Mouse (Mus musculus): ENCODE data around the gene Gna14. TPM values are rescaled to one million over a fixed set of nuclear protein-coding genes. Genes with fewer than 3 reads are reported as not detected.

Gna14 gene
- polyA plus RNA-seq, 1 experiment from 2014 or later, result 1.3 TPM

DNA sequence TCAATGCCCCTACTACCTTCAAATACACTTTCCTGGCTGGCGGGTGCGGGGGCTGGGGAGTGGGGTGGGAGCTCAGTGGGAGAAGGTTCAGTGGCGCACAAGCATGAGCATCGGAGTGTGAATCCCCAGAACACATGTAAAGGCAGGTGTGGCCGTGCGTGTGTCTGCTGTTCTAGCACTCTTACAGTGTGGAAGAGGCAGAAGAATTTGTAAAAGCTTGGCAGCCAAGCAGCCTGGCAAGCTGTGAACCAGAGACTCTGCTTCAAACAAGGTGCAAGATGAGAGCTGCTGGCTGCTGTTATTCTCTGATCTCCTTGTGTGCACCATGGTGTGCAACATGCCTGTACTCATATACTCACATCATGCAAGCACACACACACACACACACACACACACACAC is 11.1 kb downstream of the Gna14 start:
- H3K4me3 ChIP-seq (ENCODE audit: low read length), result no peak overlapping the region

DNA sequence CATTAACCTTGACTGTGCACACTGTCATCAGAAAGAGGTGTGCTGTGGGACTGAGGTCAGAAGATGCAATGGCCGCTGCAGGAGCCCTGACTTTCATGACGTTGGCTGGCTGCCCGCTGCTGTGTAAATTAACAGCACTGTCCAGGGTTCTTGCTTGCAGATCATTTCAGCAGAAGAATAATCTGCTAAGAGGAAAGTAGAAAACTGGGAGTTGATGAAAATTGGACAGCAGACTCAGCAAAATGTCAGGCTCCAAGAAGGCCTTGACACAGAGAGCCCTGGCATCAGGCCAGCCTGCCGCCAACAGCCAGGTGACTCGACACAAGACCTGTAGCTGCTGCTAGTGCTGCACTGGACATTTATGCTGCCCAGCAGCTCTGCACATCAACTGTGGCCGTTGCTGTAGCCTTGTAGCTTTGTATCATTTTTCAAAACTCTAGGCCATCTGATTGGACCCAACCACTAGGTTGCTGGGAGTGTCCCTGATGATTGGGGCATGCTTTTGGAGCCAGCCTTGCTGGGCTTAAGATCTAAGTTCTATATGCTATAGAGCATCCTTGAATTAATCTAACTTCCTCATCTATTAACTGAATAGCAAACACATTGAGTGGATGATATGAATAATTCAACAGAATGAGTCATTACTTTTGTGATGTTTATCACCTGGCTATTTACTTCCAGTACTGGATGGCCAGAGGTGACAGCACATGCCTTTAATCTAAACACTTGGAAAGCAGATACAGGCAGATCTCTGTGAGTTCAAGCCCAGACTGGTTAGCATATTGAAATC is 12.5 kb downstream of the Gna14 start:
- H3K36me3 ChIP-seq (ENCODE audit: control insufficient read depth, insufficient read depth), result no peaks in the 10 kb centered on the region
- H3K4me1 ChIP-seq (ENCODE audit: control insufficient read depth, insufficient read depth, low read length), result no peaks in the 10 kb centered on the region; the same call in 1 of the 2 replicates
- H3K4me3 ChIP-seq (ENCODE audit: low read length), result no peak overlapping the region
- no peaks in the 10 kb centered on the region for H3K9me3 ChIP-seq (replicated peaks; ENCODE audit: control insufficient read depth, low read length)
- H3K9ac ChIP-seq (ENCODE audit: low read length), result no peak overlapping the region
- no peak for ATAC-seq (replicated peaks; ENCODE audit: extremely low read depth, insufficient read depth, low FRiP score)
- H3K27me3 ChIP-seq (ENCODE audit: control insufficient read depth, insufficient read depth, low read length), result no peaks in the 10 kb centered on the region
- WGBS, result 37% methylated on average over 6 of the region's 6 CpGs
- H3K4me2 ChIP-seq (ENCODE audit: low read depth, low read length), result no peak overlapping the region
- H3K27ac ChIP-seq (ENCODE audit: low read length), result no peak overlapping the region

More for the DNA sequence above, 11.1 kb downstream of the Gna14 start:
- no peaks in the 10 kb centered on the region for H3K27me3 ChIP-seq (ENCODE audit: control insufficient read depth, insufficient read depth, low read length)
- H3K9me3 ChIP-seq (replicated peaks; ENCODE audit: control insufficient read depth, low read length), result no peaks in the 10 kb centered on the region
- H3K27ac ChIP-seq (ENCODE audit: low read length), result no peak overlapping the region
- no peaks in the 10 kb centered on the region; the same call in 1 of the 2 replicates for H3K4me1 ChIP-seq (ENCODE audit: control insufficient read depth, insufficient read depth, low read length)
- 87% methylated on average over 6 of the region's 6 CpGs for WGBS
- H3K9ac ChIP-seq (ENCODE audit: low read length), result no peak overlapping the region
- no peak overlapping the region for H3K4me2 ChIP-seq (ENCODE audit: low read depth, low read length)
- ATAC-seq (replicated peaks; ENCODE audit: extremely low read depth, insufficient read depth, low FRiP score), result no peak
- H3K36me3 ChIP-seq (ENCODE audit: control insufficient read depth, insufficient read depth), result no peaks in the 10 kb centered on the region

DNA sequence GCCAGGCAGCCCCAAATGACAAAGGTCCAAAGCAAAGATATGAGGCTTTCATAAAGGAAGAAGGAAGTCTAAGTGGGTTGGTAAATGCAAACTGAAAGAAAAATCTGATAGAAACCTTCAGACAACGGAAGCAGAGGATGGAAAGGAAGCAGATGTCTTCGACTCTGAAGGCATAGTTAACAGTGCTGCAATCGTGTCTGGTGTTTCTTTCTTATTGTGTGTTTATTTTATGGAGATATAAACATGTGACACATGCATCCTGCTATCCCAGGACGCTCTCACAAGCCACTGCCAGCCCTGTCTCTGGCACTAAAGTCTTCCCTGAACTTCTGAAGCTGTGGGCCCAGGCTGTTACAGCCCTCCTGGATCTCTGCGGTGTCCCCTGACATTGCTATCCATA is 13.2 kb downstream of the Gna14 start:
- H3K27ac ChIP-seq (ENCODE audit: low read length), result no peak overlapping the region

DNA sequence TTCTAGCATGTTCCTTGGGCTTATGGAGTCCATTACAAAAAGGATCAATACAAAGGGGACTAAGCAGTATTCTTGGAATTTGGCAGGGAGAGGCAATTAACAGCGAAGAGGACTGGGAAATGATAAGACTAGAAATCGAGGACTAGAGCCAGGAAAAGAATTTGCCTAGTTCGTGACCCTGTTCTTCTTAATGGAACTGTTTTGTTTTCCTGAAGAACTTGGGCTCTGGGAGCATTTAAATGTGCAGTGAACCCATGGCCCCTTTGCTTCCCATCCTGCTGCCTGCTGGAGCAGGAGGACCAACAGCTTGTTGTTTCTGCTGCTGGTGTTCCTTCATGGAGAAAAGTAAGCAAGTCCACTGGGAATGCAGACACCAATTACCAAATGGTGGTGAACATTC is 15.3 kb downstream of the Gna14 start:
- H3K9me3 ChIP-seq (replicated peaks; ENCODE audit: control insufficient read depth, low read length), result no peaks in the 10 kb centered on the region
- H3K4me2 ChIP-seq (ENCODE audit: low read depth, low read length), result no peak overlapping the region
- 26% methylated on average over 3 of the region's 3 CpGs for WGBS
- H3K4me1 ChIP-seq (ENCODE audit: control insufficient read depth, insufficient read depth, low read length), result no peaks in the 10 kb centered on the region; the same call in 1 of the 2 replicates
- no peak for ATAC-seq (replicated peaks; ENCODE audit: extremely low read depth, insufficient read depth, low FRiP score)
- no peak overlapping the region for H3K27ac ChIP-seq (ENCODE audit: low read length)
- no peak overlapping the region for H3K9ac ChIP-seq (ENCODE audit: low read length)
- H3K4me3 ChIP-seq (ENCODE audit: low read length), result no peak overlapping the region
- H3K36me3 ChIP-seq (ENCODE audit: control insufficient read depth, insufficient read depth), result no peaks in the 10 kb centered on the region
- no peaks in the 10 kb centered on the region for H3K27me3 ChIP-seq (ENCODE audit: control insufficient read depth, insufficient read depth, low read length)

More for the DNA sequence above, 13.2 kb downstream of the Gna14 start:
- no peak overlapping the region for H3K9ac ChIP-seq (ENCODE audit: low read length)
- WGBS, result 62% methylated on average over 5 of the region's 5 CpGs
- no peak for ATAC-seq (replicated peaks; ENCODE audit: extremely low read depth, insufficient read depth, low FRiP score)
- H3K9me3 ChIP-seq (replicated peaks; ENCODE audit: control insufficient read depth, low read length), result no peaks in the 10 kb centered on the region
- H3K36me3 ChIP-seq (ENCODE audit: control insufficient read depth, insufficient read depth), result no peaks in the 10 kb centered on the region
- no peak overlapping the region for H3K4me2 ChIP-seq (ENCODE audit: low read depth, low read length)
- no peaks in the 10 kb centered on the region; the same call in 1 of the 2 replicates for H3K4me1 ChIP-seq (ENCODE audit: control insufficient read depth, insufficient read depth, low read length)
- no peaks in the 10 kb centered on the region for H3K27me3 ChIP-seq (ENCODE audit: control insufficient read depth, insufficient read depth, low read length)
- H3K4me3 ChIP-seq (ENCODE audit: low read length), result no peak overlapping the region

DNA sequence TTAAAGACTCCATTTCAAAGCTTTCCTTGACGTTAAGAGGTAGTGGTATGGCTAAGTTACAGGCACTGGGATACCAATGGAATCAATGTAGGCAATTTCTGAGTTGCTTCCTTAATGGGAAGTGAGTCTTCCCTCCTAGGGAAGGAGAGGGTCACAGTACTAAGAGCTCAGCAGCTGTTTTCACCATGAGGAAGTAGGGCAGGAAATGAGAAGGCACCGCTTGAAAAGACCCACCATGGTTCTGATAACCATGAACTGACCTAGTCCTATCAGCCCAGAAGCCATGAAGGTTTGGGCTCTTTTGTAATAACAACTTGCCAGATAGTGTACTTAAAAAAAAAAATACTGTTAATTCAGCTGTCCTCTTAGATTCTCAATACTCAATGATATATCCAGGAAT is 20.6 kb downstream of the Gna14 start:
- Histone ChIP-seq H3K27me3 (ENCODE audit: control insufficient read depth, insufficient read depth, low read length) (no peaks in the 10 kb centered on the region), H3K36me3 (ENCODE audit: control insufficient read depth, insufficient read depth) (no peaks in the 10 kb centered on the region), H3K9me3 (replicated peaks; ENCODE audit: control insufficient read depth, low read length) (no peaks in the 10 kb centered on the region), H3K4me2 (ENCODE audit: low read depth, low read length) (no peak overlapping the region), H3K4me3 (ENCODE audit: low read length) (no peak overlapping the region), H3K27ac (ENCODE audit: low read length) (no peak overlapping the region), H3K9ac (ENCODE audit: low read length) (no peak overlapping the region), H3K4me1 (ENCODE audit: control insufficient read depth, insufficient read depth, low read length) (no peaks in the 10 kb centered on the region)
- ATAC-seq (replicated peaks; ENCODE audit: extremely low read depth, insufficient read depth, low FRiP score), result no peak
- WGBS, result 53% methylated on average over 2 of the region's 2 CpGs

DNA sequence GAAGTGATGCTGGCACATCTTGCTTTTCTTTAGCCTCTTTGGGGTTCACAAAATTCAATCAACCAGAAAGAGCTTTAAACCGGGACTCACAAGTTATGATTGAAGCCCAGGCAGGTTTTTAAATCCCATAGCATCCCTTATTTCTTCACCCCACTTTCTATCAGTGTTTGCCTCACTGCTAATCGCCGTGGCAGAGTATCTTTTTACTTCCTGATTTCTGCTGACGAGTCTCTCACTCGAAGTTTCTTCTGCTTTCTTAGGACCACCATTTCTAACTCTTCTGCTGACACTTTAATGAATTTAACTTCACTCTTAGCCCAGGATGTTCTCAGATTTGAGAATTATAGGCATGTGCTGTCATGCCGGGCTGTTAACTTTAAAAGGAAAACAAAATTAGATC is 21.6 kb downstream of the Gna14 start:
- Histone ChIP-seq H3K27ac (ENCODE audit: low read length) (no peak overlapping the region), H3K4me3 (ENCODE audit: low read length) (no peak overlapping the region), H3K27me3 (ENCODE audit: control insufficient read depth, insufficient read depth, low read length) (no peaks in the 10 kb centered on the region), H3K9ac (ENCODE audit: low read length) (no peak overlapping the region), H3K36me3 (ENCODE audit: control insufficient read depth, insufficient read depth) (no peaks in the 10 kb centered on the region), H3K4me1 (ENCODE audit: control insufficient read depth, insufficient read depth, low read length) (no peaks in the 10 kb centered on the region), H3K4me2 (ENCODE audit: low read depth, low read length) (no peak overlapping the region), H3K9me3 (replicated peaks; ENCODE audit: control insufficient read depth, low read length) (no peaks in the 10 kb centered on the region)
- ATAC-seq (replicated peaks; ENCODE audit: extremely low read depth, insufficient read depth, low FRiP score), result no peak
- WGBS, result 66% methylated on average over 6 of the region's 6 CpGs

DNA sequence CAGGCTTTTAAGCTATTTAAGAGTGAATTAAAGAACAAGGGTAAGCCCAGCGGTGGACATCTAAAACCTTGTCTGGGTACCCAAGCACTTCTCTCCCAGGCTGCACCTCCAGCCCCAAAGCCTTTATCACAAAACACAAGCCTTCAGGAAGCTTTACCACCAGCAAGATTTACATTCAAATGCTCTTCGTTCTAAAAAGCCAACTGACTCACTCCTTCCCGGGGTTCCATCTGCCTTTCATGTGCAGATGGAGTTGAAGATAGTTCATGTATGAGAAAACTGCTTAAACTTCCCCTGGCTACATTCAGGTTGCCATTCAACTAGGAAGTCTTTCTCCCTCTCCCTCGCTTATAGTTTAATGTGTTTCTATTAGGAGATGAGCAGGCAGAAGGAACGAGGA is 23.8 kb downstream of the Gna14 start:
- no peaks in the 10 kb centered on the region for H3K36me3 ChIP-seq (ENCODE audit: control insufficient read depth, insufficient read depth)

DNA sequence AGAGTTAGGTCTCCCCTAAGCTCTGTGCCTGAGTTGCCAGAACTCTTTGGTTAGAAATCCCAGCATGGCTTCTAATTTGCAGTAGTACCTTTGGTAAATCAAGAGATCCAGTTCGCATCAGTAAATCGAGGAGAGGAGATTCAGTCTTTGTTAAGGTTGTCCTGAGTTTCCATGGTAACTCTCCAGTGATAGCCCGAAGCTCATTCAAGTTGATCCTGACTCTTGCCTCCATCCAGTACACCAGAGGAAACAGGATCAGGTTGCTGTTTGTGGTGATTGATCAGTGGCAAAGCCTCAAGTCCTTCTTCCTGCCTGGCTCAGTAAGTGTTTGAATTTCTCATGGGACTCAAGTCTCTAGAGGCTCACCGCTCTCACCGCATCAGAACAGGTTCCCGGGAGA is 24.7 kb downstream of the Gna14 start:
- Histone ChIP-seq H3K27ac (ENCODE audit: low read length) (no peak overlapping the region), H3K4me3 (ENCODE audit: low read length) (no peak overlapping the region), H3K9me3 (replicated peaks; ENCODE audit: control insufficient read depth, low read length) (no peaks in the 10 kb centered on the region), H3K4me2 (ENCODE audit: low read depth, low read length) (no peak overlapping the region), H3K36me3 (ENCODE audit: control insufficient read depth, insufficient read depth) (no peaks in the 10 kb centered on the region), H3K4me1 (ENCODE audit: control insufficient read depth, insufficient read depth, low read length) (no peaks in the 10 kb centered on the region), H3K9ac (ENCODE audit: low read length) (no peak overlapping the region), H3K27me3 (ENCODE audit: control insufficient read depth, insufficient read depth, low read length) (no peaks in the 10 kb centered on the region)
- no peak for ATAC-seq (replicated peaks; ENCODE audit: extremely low read depth, insufficient read depth, low FRiP score)
- 71% methylated on average over 6 of the region's 6 CpGs for WGBS

More for the DNA sequence above, 23.8 kb downstream of the Gna14 start:
- no peak for ATAC-seq (replicated peaks; ENCODE audit: extremely low read depth, insufficient read depth, low FRiP score)
- Histone ChIP-seq H3K27me3 (ENCODE audit: control insufficient read depth, insufficient read depth, low read length) (no peaks in the 10 kb centered on the region), H3K4me1 (ENCODE audit: control insufficient read depth, insufficient read depth, low read length) (no peaks in the 10 kb centered on the region), H3K9ac (ENCODE audit: low read length) (no peak overlapping the region), H3K9me3 (replicated peaks; ENCODE audit: control insufficient read depth, low read length) (no peaks in the 10 kb centered on the region), H3K4me3 (ENCODE audit: low read length) (no peak overlapping the region), H3K27ac (ENCODE audit: low read length) (no peak overlapping the region), H3K4me2 (ENCODE audit: low read depth, low read length) (no peak overlapping the region)
- WGBS, result 60% methylated on average over 5 of the region's 5 CpGs

DNA sequence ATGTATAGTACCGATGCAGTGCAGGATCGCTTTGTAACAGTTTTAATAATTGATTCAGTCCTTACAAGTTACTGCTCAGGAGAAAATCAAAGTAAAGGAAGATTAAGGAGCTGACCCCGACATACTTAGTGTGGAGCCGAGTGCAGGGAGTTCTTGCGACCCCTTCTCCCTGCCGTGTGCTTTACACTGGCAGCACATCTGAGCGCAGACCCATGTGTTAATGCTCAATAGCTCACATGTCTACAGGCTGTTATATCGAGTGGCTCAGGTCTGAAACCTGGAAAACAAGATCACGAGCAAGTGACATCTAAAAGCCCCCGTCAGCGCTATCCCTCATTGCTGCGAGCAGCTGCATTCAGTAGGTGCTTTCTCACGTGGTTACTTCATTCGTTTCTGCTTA is 25.3 kb downstream of the Gna14 start:
- 85% methylated on average over 14 of the region's 14 CpGs for WGBS

More for the DNA sequence above, 25.3 kb downstream of the Gna14 start:
- H3K27me3 ChIP-seq (ENCODE audit: control insufficient read depth, insufficient read depth, low read length), result no peaks in the 10 kb centered on the region
- H3K36me3 ChIP-seq (ENCODE audit: control insufficient read depth, insufficient read depth), result no peaks in the 10 kb centered on the region
- no peaks in the 10 kb centered on the region for H3K4me1 ChIP-seq (ENCODE audit: control insufficient read depth, insufficient read depth, low read length)
- no peak overlapping the region for H3K27ac ChIP-seq (ENCODE audit: low read length)
- no peak overlapping the region for H3K4me3 ChIP-seq (ENCODE audit: low read length)
- H3K9me3 ChIP-seq (replicated peaks; ENCODE audit: control insufficient read depth, low read length), result no peaks in the 10 kb centered on the region
- H3K9ac ChIP-seq (ENCODE audit: low read length), result no peak overlapping the region
- ATAC-seq (replicated peaks; ENCODE audit: extremely low read depth, insufficient read depth, low FRiP score), result no peak
- no peak overlapping the region for H3K4me2 ChIP-seq (ENCODE audit: low read depth, low read length)

Data from heart, embryonic 16.5 days (tissue).